Mouse (Mus musculus) ovary, postnatal 36 days (tissue): ENCODE measurements around the gene Cacng6.

Source experiments
- DNase-seq: peaks from one replicate; pipeline ENCODE4 v3.0.0; 2022; ENCODE audit warnings: low spot score, mixed read lengths

Gene Cacng6

GRCm38 (mm10) chr7:3420466-3420865 lies 3.5 kb upstream of the Cacng6 start:
- no peak for DNase-seq

DNA sequence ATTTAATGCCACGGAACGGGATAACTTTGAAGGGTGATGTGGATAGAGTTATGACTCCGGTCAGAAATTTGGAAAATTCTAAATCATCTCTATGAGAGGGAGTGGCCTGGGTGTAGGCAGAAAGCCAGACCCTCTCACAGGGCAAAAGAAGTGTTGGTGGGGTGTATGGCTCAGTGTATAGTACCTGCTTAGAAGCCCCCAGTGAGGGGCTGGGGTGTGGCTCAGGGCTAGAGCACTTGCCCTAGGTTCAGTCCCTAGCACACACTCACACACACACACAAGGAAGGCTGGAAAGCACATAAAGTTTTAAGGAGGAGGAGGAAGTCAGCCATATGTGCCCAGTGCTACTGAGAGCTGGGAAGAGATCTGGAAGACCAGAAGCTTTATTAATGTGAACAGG lies 2.7 kb upstream of the Cacng6 start:
- DNase-seq, result no peak

DNA sequence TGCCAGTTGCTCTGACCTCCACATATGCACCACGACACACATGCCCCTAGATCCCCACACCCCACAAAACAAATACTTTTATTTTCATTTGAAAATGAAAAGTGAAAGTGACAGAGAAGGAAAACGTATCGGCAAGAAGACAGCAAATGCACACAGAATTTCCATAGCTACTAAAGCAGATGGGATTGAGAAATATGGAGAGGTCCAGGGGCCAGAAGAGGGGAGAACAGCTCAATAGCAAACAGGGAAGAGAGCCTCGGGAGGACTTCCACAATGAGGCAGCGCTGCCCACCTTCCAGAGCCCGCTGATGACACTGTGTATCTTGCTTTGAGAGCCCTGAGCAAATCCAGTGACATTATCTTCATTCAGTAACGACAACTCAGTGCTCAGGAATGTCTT lies 1.9 kb upstream of the Cacng6 start:
- no peak for DNase-seq

DNA sequence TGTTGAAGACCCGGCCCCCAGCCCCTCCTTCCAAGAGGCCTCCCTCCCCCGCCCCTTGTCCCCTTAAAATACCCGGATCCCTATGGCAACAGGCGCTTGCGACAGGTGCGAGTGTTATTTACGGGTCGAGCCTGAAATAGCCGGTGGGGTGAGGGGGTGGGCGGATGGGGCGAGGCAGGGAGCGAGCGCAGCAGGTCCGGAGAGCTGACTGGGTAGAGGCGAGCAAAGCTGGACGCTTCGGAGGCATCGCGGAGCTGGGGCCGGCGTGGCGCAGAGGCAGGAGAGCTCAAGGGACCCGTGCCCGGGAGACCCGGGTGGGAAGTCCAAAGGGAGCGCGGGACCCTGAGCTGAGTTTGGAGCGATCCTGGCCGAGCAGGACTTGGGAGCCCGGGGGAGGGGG lies 565 bp upstream of the Cacng6 start:
- DNase-seq, result no peak

DNA sequence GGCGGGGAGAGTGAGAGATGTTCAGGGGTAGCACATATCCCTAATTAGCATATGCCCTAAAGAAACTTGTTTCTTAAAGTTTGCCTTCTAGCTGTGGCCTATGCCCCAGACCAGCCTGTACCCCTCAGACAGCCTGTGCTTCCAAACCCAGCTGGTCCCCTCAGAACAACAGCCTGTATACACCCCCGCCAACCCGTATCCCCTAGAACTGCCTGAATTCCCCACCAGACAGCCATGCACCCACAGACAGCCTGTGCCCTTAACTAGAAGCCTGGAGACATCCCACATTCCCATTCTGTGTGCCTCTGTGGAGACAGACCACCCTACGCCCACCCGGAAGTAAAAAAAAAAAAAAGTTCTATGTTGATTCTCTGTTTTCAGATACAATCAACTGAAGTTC lies 1.1 kb downstream of the Cacng6 start:
- DNase-seq, result no peak

- DNase-seq, result no peak
These were observed 6.2 kb downstream of the Cacng6 start for GRCm38 (mm10) chr7:3430161-3430560.

DNA sequence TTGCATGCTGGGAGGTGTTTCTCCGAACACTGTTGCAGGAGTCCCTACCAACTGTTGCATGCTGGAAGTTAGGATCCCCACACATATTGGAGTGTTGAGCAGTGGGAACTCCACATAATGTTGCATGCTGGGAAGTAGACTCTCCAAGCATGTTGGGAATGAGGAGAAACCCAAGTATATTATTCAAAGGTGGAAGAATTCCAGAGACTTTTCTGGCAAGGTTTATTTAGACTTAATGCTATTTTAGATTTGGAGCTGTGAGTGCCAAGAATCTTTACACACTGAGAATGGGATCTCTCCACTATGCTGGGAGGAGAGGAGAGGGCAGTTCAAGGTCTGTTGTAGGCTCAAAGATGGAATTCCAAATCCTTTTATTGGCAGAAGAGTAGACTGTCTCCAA lies 8.1 kb downstream of the Cacng6 start:
- no peak for DNase-seq

GRCm38 (mm10) chr7:3437941-3438340 lies 13.9 kb downstream of the Cacng6 start:
- DNase-seq, result no peak

DNA sequence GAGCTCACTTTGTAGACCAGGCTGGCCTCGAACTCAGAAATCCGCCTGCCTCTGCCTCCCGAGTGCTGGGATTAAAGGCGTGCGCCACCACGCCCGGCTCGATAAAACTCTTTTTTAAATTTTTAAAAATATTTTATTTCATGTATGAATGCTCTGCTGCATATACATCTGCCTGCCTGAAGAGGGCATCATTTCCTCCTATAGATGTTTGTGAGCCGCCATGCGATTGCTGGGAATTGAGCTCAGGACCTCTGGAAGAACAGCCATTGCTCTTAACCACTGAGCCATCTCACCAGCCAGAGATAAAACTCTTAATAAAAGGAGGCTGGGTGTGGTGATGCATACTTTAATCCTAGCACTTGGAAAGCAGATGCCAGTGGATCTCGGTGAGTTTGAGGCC lies 16.0 kb downstream of the Cacng6 start:
- no peak for DNase-seq

- DNase-seq, result no peak
These were observed 16.5 kb downstream of the Cacng6 start for GRCm38 (mm10) chr7:3440526-3440925.

DNA sequence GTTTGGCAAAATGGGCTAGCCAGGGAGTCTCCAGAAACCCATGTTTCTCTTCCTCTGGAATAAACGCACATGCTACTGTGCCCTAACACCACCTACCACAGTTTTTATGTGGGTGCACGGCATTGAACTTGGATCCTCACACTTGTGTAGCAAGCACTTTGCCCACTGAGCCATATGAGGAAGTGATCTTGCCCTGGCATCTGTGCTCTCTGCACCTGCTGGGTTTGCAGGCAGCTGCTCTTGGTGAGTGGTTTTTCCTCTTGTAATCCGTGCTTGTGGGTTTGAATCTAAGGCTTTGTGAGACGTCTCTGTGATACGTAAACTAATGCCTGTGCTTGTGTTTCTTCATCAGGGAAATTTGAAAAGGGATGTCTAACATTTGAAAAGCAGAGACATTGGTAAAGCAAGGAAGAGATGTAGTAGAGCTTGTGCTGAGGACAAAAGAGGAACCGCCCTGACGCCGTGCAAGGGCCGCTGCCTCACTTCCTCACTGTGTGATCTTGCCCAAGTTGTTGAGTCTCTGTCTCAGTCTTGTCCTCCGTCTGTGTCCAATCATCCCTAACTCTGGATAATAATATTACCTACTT lies 18.6 kb downstream of the Cacng6 start:
- no peak for DNase-seq

GRCm38 (mm10) chr7:3444678-3445077 lies 20.7 kb downstream of the Cacng6 start:
- DNase-seq, result no peak

GRCm38 (mm10) chr7:3446584-3446983 lies 22.6 kb downstream of the Cacng6 start:
- DNase-seq, result no peak

DNA sequence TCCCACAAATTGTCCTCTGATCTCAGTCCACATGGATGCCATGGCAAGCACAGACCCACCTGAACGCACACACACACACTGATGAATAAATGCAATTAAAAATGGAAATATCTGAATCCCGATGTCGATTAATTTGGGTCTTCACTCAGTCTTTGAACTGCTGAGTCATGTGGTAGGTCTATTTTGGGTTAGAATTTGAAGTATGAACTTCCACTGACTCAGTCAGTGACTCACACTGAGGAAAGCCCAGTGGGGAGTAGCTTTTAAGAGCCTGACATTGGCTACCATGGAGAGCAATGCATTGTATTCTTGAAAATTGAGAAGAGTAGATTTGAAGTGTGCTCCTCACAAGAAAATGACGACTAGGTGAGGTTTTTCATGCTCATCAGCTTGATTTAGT lies 23.0 kb downstream of the Cacng6 start:
- DNase-seq, result no peak

DNA sequence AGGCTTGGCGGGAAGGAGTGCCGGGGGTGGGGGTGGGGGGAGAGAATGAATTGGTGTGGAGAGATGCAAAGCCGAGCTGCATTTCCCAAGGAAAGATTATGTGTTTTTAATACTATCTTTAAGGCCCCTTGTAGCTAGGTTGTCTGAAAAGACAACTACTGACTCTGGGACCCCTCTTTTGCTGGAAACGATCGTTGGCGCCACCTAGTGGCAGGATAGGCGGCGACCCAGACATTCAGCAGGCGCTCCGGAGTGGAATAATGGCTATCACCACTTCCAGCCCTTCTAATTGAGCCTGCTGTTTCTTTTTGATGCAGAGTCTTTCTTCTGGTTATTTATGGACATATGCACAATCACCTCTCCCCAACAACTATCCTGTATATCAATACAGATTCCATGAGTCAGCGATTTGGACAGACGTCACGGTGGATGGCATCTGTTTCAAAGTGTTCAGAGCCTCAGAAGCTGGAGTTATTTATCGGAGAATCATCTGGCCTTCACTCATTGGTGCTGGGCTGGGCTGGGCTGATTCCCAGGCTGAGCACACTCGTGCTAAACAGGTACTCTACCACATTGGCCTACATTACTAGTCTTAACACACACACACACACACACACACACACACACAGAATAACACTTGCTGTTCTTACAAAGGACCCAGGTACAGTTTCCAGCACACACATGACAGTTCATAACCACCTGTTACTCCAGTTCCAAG lies 24.9 kb downstream of the Cacng6 start:
- DNase-seq, result peak; percentile 75

DNA sequence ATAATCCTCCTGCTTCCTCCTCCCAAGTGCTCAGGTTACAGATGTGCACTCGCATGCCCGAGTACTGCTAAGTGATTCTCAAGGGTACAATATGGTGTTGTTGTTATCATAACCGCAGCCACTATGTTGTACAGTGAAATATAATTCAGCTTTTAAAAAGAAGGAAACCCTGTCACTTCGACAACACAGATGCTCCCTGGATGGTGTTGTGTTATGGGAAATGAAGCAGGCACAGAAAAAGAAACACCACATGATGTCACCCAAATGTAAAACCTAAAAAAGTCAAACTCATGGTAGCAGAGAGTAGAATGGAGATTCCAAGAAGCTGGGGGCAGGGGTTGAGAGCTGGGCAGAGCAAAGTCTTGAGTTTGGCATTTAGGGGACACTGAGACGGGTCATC lies 26.7 kb downstream of the Cacng6 start:
- no peak for DNase-seq

DNA sequence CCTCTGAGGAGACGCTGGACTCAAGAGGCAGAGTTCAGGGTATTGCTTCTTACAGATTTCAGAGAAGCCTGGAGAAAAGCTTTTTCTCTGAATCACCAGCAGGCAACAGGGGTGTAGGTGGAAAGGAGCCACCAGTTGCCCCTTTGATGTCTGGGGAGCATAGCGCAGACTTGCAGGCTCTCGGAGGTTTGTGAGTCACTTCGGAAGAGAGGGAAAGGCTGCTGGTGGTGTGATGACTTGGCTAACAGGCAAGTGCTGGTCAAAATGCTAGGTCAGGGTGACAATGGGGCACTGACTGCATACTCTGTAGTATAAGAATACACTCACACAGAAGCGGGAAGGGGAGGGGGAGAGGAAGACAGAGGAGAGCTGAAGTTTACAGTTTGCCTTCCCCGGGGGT lies 27.2 kb downstream of the Cacng6 start:
- DNase-seq, result no peak

DNA sequence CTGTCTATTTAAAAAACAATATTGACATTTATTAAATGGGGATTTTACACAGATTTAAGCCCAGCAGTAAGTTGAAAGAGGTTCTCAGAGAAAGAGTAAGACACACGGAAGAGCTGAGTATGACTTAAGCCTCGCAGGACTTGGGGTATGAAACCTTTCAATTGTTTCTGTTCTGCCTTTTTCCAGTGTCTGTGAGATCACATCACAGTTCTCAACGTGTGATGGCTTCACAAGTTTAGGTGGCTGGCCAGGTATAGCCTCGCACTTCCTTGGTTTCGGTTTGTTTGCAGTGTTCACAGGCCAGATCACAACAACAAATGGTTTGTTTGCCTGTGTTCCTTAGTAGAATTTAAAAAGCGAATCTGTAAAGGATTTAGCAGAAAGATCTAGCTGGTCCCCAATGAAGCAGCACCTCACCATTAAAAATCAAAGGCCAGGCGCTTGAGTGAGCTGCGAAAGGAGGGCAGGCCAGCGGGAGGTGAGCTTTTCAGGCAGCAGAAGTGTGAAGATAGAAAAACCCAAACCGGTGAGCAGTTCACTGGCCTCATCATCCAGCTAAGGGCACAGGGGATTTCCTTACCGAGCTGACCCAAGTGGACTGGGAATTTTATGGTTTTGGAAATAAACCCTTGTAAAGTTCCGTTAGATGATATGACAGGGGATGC lies 29.0 kb downstream of the Cacng6 start:
- no peak for DNase-seq

GRCm38 (mm10) chr7:3453486-3454183 lies 29.6 kb downstream of the Cacng6 start:
- DNase-seq, result no peak

DNA sequence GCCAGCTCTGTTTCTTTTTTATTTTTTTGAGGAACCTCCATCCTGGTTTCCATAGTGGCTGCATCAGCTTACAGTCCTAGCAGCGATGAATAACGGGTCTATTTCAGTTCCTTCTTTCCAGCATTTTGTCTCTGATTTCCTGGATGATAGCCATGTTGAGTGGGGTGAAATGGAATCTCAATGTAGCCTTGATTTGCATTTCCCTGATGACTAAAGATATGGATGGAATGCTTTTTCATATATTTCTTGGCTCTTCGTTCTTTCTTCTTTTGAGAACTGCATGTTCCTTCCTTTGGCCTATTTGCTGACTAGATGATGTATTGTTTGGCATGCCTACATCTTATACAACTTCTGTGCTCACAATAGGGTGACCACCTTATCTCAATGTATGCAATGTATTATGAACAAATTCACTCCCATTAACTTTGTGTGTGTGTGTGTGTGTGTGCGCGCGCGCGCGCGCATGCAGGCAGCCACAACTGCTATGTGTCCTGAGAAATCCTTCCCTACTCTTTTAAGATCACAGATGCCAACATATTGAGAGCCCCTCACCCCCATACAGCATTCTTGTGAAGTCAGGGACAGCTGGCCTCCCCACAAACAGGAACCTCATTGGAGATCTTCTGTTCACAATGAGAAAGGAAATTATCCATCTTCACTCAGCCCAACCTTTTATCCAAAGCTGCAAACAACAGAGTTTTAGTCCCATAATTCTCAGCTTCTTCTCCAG lies 33.3 kb downstream of the Cacng6 start:
- no peak for DNase-seq

- no peak for DNase-seq
These were observed 33.8 kb downstream of the Cacng6 start for GRCm38 (mm10) chr7:3457841-3458217.

GRCm38 (mm10) chr7:3460261-3460660 lies 36.3 kb downstream of the Cacng6 start:
- no peak for DNase-seq
